ENCODE assay signal across 7 mouse cellular contexts in genomic region chr4:40142743-40143532, GRCm38 (mm10). TPM values are rescaled to one million over a fixed set of nuclear protein-coding genes. Genes with fewer than 3 reads are reported as not detected.
A peak's percentile ranks its signal among the peaks of the same experiment; 100 is the strongest.
DNase-seq lines count a peak whose midpoint lies in the region; ATAC-seq lines count a peak whose summit lies in the region.

Gene Aco1 (plus strand): TSS chr4:40143081.

- peaks cover 12% of the 10 kb centered on the region for H3K4me1 ChIP-seq in intestine, embryonic 16.5 days (ENCODE audit: control insufficient read depth, insufficient read depth, low read length)
- peaks cover 16% of the 10 kb centered on the region for H3K4me1 ChIP-seq in midbrain, embryonic 11.5 days (ENCODE audit: control insufficient read depth, insufficient read depth, low read length)

- WGBS in intestine, embryonic 16.5 days: under 1% methylated on average over 46 of the region's 46 CpGs
- WGBS in midbrain, embryonic 11.5 days: 1% methylated on average over 46 of the region's 46 CpGs

- DNase-seq in adrenal gland, adult 8-10 months: peak; percentile 97
- DNase-seq in embryo, embryonic 9.5 days (ENCODE audit: extremely low spot score): peak; percentile 96
- peak; percentile 87 to 93 for DNase-seq in gastrocnemius, postnatal 4 days (ENCODE audit: low spot score in 2 of 2)
- DNase-seq in left cerebral cortex, postnatal 36 days (ENCODE audit: low spot score in 2 of 2): peak; percentile 97
- DNase-seq in midbrain, embryonic 11.5 days (ENCODE audit: low spot score, missing footprints): peak; percentile 99
- peak; percentile 98 for DNase-seq in skeletal muscle tissue, adult 2 months (ENCODE audit: low read depth, low spot score)

- H3K9ac ChIP-seq in intestine, embryonic 16.5 days (ENCODE audit: low read depth, low read length): peak within 1 kb of the TSS; percentile 87
- peak within 1 kb of the TSS; percentile 81 for H3K9ac ChIP-seq in midbrain, embryonic 11.5 days (ENCODE audit: low read length)

- peak within 1 kb of the TSS; percentile 81 for H3K4me2 ChIP-seq in intestine, embryonic 16.5 days (ENCODE audit: low read depth, low read length)
- peak within 1 kb of the TSS; percentile 73 for H3K4me2 ChIP-seq in midbrain, embryonic 11.5 days

- H3K27ac ChIP-seq in intestine, embryonic 16.5 days (ENCODE audit: low read length): peak within 1 kb of the TSS; percentile 98
- H3K27ac ChIP-seq in midbrain, embryonic 11.5 days (ENCODE audit: low read depth, low read length): peak within 1 kb of the TSS; percentile 72

- intact Hi-C loops in left cerebral cortex, postnatal 36 days (cut with DNase I): loop anchor here (2.0 to 10.0 kb wide), 2 partner anchors 136 to 542 kb away; partner anchors contain the start of gene Ndufb6

- no peaks in the 10 kb centered on the region for H3K36me3 ChIP-seq in intestine, embryonic 16.5 days (ENCODE audit: control insufficient read depth, insufficient read depth, low read length)
- no peaks in the 10 kb centered on the region for H3K36me3 ChIP-seq in midbrain, embryonic 11.5 days (ENCODE audit: control insufficient read depth, insufficient read depth, low read length)

- peak within 1 kb of the TSS; percentile 85 for H3K4me3 ChIP-seq in intestine, embryonic 16.5 days (ENCODE audit: low read length)
- peak within 1 kb of the TSS; percentile 74 for H3K4me3 ChIP-seq in midbrain, embryonic 11.5 days (ENCODE audit: low read depth, low read length)

- H3K9me3 ChIP-seq in intestine, embryonic 16.5 days (ENCODE audit: control insufficient read depth, low read length): no peaks in the 10 kb centered on the region
- H3K9me3 ChIP-seq in midbrain, embryonic 11.5 days (ENCODE audit: control insufficient read depth, low read length): no peaks in the 10 kb centered on the region

- peak; percentile 96 for ATAC-seq in intestine, embryonic 16.5 days
- ATAC-seq in midbrain, embryonic 11.5 days (ENCODE audit: low FRiP score): peak; percentile 98

- no peaks in the 10 kb centered on the region for H3K27me3 ChIP-seq in intestine, embryonic 16.5 days (replicated peaks; ENCODE audit: control insufficient read depth, insufficient read depth, low read length)
- H3K27me3 ChIP-seq in midbrain, embryonic 11.5 days (ENCODE audit: control insufficient read depth, insufficient read depth, low read length): no peaks in the 10 kb centered on the region

RNA-seq across cellular contexts. Expression of gene Aco1, which starts in this region (rescaled TPM):
- total RNA-seq in adrenal gland, adult 8-10 months (2022): 100 to 1,000 TPM in 2 of 4 experiments, 10 to 100 TPM in 2; 76.7 to 161 (median 113) TPM
- total RNA-seq in gastrocnemius, postnatal 4 days (2021): 10 to 100 TPM; 37.8 to 42.7 TPM
- polyA plus RNA-seq in intestine, embryonic 16.5 days (2015; fragmentation: Nextera tagmentation; extraction: Ambion mirVana): 79.0 and 88.1 TPM in 2 replicates
- total RNA-seq in left cerebral cortex, postnatal 36 days (2021): 10 to 100 TPM; 29.9 to 30.4 TPM
- 59.1 and 66.9 TPM in 2 replicates for polyA plus RNA-seq in midbrain, embryonic 11.5 days (2014; fragmentation: Nextera tagmentation; extraction: Ambion mirVana)

Comparison
In these comparisons a context has a peak if more than half of its experiments do, and no peak if none do; other contexts are left out.
1. Peak in every context shown above with its lines: DNase-seq, ATAC-seq, H3K4me3 ChIP-seq and H3K27ac ChIP-seq.